Mouse (Mus musculus): Measurements from ENCODE around the gene Tuba8. TPM values are rescaled to one million over a fixed set of nuclear protein-coding genes. Genes with fewer than 3 reads are reported as not detected.

The Tuba8 gene
- total and polyA plus RNA-seq, 3 experiments: 1.4 to 1.6 TPM; not detected in 1

- DNase-seq (ENCODE audit: low read depth, low spot score): peak; percentile 79
- no peaks in the 10 kb centered on the region for H3K9me3 ChIP-seq (replicated peaks; ENCODE audit: insufficient read depth, low read length)
- H3K27me3 ChIP-seq (ENCODE audit: control insufficient read depth in 1 of 2, insufficient read depth in 2 of 2, low read length in 2 of 2): no peaks in the 10 kb centered on the region
- peak overlapping the region; percentile 58 for H3K27ac ChIP-seq (ENCODE audit: control insufficient read depth, low read depth, low read length)
- H3K4me1 ChIP-seq (ENCODE audit: control insufficient read depth in 1 of 2, insufficient read depth in 2 of 2, low read length in 2 of 2): peaks cover 6 to 29% of the 10 kb centered on the region in 2 experiments
- H3K4me3 ChIP-seq (ENCODE audit: control insufficient read depth in 1 of 2, insufficient read depth in 1 of 2, low read depth in 2 of 2, low read length in 2 of 2): no peak overlapping the region; a peak in 2 of 4 replicates
- TF ChIP-seq RCOR1 (IDR thresholded peaks at IDR 0.05; ENCODE audit: low read depth, low read length): peak; percentile 36; the same call in 1 of the 2 replicates
- no peak for TF ChIP-seq TAL1 (IDR thresholded peaks at IDR 0.05; ENCODE audit: low read length)
- no peak for TF ChIP-seq HCFC1 (IDR thresholded peaks at IDR 0.05; ENCODE audit: low read depth, low read length)
- TF ChIP-seq POLR2A (IDR thresholded peaks at IDR 0.05; ENCODE audit: control insufficient read depth in 1 of 2, insufficient read depth in 1 of 2, low read depth in 1 of 2, low read length in 2 of 2, poor library complexity in 1 of 2): no peak
- TF ChIP-seq POLR2AphosphoS5 (IDR thresholded peaks at IDR 0.05; ENCODE audit: borderline replicate concordance, low read depth, low read length): no peak
- TF ChIP-seq GATA1 (IDR thresholded peaks at IDR 0.05; ENCODE audit: low read depth, low read length): peak; percentile 24; the same call in 1 of the 2 replicates
- TF ChIP-seq EP300 (IDR thresholded peaks at IDR 0.05; ENCODE audit: low read depth in 1 of 2, low read length in 2 of 2): peak; percentile 73 to 77
- no peak for TF ChIP-seq MYC (IDR thresholded peaks at IDR 0.05; ENCODE audit: low read depth, low read length)
- peak; percentile 52 for TF ChIP-seq ETS1 (IDR thresholded peaks at IDR 0.05; ENCODE audit: low read depth, low read length)
- TF ChIP-seq MAZ (IDR thresholded peaks at IDR 0.05; ENCODE audit: low read depth, low read length): peak; percentile 70; the same call in 1 of the 2 replicates
- TF ChIP-seq CHD1 (IDR thresholded peaks at IDR 0.05; ENCODE audit: low read depth, low read length): no peak
- TF ChIP-seq ZNF384 (IDR thresholded peaks at IDR 0.05; ENCODE audit: low read depth, low read length): peak; percentile 56; the same call in 1 of the 2 replicates
- TF ChIP-seq CHD2 (IDR thresholded peaks at IDR 0.05; ENCODE audit: low read length): no peak
- peak; percentile 63; the same call in 1 of the 2 replicates for TF ChIP-seq MYB (IDR thresholded peaks at IDR 0.05; ENCODE audit: low read depth, low read length)
- no peak; the same call in 1 of the 2 replicates for TF ChIP-seq SIN3A (IDR thresholded peaks at IDR 0.05; ENCODE audit: low read length)
- peak; percentile 73 for TF ChIP-seq USF1 (IDR thresholded peaks at IDR 0.05; ENCODE audit: low read depth, low read length)
- 0 out of 2 replicates have a peak, but pooled peaks have one; percentile 35 for TF ChIP-seq TBP (IDR thresholded peaks at IDR 0.05; ENCODE audit: low read depth, low read length)
- H3K79me2 ChIP-seq (ENCODE audit: control insufficient read depth, insufficient read depth, low read length, poor library complexity): no peaks in the 10 kb centered on the region
- peak overlapping the region; percentile 10; the same call in 1 of the 2 replicates for H3K9ac ChIP-seq (ENCODE audit: control insufficient read depth, low read depth, low read length, poor library complexity, severe bottlenecking)
- peaks cover 0 to 24% of the 10 kb centered on the region in 2 experiments; a peak in 2 of 4 replicates for H3K36me3 ChIP-seq (ENCODE audit: control insufficient read depth in 1 of 2, insufficient read depth in 2 of 2, low read length in 2 of 2)
These were observed 4.3 kb downstream of the Tuba8 start for GRCm38 (mm10) chr6:121214667-121215330.

- Histone ChIP-seq H3K27ac (ENCODE audit: control insufficient read depth, low read depth, low read length) (peak overlapping the region; percentile 58), H3K79me2 (ENCODE audit: control insufficient read depth, insufficient read depth, low read length, poor library complexity) (no peaks in the 10 kb centered on the region)
These were observed 4.8 kb downstream of the Tuba8 start for GRCm38 (mm10) chr6:121215336-121215735.

More at GRCm38 (mm10) chr6:121215336-121215735, 4.8 kb downstream of the Tuba8 start:
- no peak for DNase-seq (ENCODE audit: low read depth, low spot score)
- Histone ChIP-seq H3K27me3 (ENCODE audit: control insufficient read depth in 1 of 2, insufficient read depth in 2 of 2, low read length in 2 of 2) (no peaks in the 10 kb centered on the region), H3K36me3 (ENCODE audit: control insufficient read depth in 1 of 2, insufficient read depth in 2 of 2, low read length in 2 of 2) (peaks cover 0 to 24% of the 10 kb centered on the region in 2 experiments; a peak in 2 of 4 replicates), H3K9ac (ENCODE audit: control insufficient read depth, low read depth, low read length, poor library complexity, severe bottlenecking) (no peak overlapping the region), H3K9me3 (replicated peaks; ENCODE audit: insufficient read depth, low read length) (no peaks in the 10 kb centered on the region), H3K4me3 (ENCODE audit: control insufficient read depth in 1 of 2, insufficient read depth in 1 of 2, low read depth in 2 of 2, low read length in 2 of 2) (no peak overlapping the region), H3K4me1 (ENCODE audit: control insufficient read depth in 1 of 2, insufficient read depth in 2 of 2, low read length in 2 of 2) (peaks cover 6 to 29% of the 10 kb centered on the region in 2 experiments)
- TF ChIP-seq TBP (IDR thresholded peaks at IDR 0.05; ENCODE audit: low read depth, low read length) (0 out of 2 replicates have a peak, but pooled peaks have one; percentile 6), POLR2A (IDR thresholded peaks at IDR 0.05; ENCODE audit: control insufficient read depth in 1 of 2, insufficient read depth in 1 of 2, low read depth in 1 of 2, low read length in 2 of 2, poor library complexity in 1 of 2) (no peak), JUND (IDR thresholded peaks at IDR 0.05; ENCODE audit: low read depth, low read length) (peak; percentile 62; the same call in 1 of the 2 replicates)

All from MEL (cell line).